Mouse (Mus musculus): ENCODE data around the gene Fam169a. TPM values are rescaled to one million over a fixed set of nuclear protein-coding genes. Genes with fewer than 3 reads are reported as not detected.
"Not testable (repeated sequence)": the region's sequence is repeated elsewhere in the genome, so short reads cannot be mapped to it uniquely, and the experiment has no call there.

Gene Fam169a
- polyA plus RNA-seq, 1 experiment from 2014 or later = 27.9 TPM

DNA sequence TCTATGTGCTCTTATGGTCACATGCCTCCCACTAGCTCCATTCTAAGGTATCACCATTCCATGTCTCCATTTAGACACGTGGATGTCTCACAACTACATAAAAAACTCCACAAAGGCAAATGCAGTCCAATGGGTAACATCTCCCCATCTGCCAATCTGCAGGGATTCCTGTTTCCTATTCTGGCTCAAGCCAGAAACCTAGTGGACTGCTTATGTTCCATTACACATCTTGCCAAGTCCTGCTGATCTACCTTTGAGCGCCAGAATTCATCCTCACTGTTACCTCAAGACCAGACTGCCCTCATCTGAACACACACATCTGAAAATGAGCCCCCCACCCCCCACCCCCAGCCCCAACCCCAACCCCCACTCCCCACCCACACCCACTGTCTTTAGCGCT lies 4.9 kb upstream of the Fam169a start:
- Histone ChIP-seq H3K9ac (no peak overlapping the region), H3K4me2 (no peak overlapping the region), H3K4me3 (no peak overlapping the region), H3K4me1 (replicated peaks) (0 out of 2 replicates have a peak, but pooled peaks cover 4% of the 10 kb centered on the region), H3K9me3 (no peaks in the 10 kb centered on the region), H3K27me3 (0 out of 2 replicates have a peak, but pooled peaks cover 2% of the 10 kb centered on the region), H3K36me3 (no peaks in the 10 kb centered on the region), H3K27ac (replicated peaks) (no peak overlapping the region)
- ATAC-seq (ENCODE audit: low FRiP score, low read depth) = no peak
- 94% methylated on average over 3 of the region's 3 CpGs for WGBS

DNA sequence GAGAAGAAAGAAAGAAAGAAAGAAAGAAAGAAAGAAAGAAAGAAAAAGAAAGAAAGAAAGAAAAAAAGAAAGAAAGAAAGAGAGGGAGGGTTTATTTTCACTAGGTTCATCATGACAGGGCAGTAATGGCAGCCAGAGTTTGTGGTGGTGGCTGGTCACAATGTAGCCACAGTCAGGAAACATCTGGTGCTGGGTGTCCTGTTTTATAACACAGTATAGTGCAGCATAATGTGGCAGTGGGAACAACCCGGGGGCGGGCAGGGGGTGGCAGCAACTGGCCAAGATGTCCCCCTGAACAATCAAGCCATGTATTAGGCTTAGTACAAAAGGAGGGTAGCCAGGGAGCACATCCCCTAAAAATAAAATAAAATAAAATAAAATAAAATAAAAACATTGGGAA lies 3.7 kb upstream of the Fam169a start:
- WGBS = 81% methylated on average over 2 of the region's 2 CpGs

DNA sequence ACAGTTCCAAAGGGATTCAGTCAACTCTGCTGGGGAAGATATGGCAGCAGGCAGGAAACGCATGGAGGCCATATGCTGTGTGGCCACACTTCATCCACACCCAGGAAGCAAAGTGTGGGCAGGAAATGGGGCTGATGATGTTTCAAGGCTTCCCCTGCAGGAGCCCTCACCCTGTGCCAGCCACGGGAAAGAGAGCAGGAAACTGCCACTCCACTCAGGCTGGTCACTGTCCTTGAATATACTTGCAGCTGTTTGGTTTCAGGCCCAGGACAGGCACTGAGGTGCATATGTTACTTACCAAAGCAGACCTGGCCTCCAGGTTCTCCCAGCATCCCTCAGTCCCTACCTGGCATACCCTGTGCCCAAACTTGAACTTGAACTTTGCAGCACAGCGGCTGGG lies 2.7 kb upstream of the Fam169a start:
- no peak overlapping the region for H3K9ac ChIP-seq
- ATAC-seq (ENCODE audit: low FRiP score, low read depth) = no peak
- WGBS = 65% methylated on average over 3 of the region's 3 CpGs
- 0 out of 2 replicates have a peak, but pooled peaks cover 4% of the 10 kb centered on the region for H3K4me1 ChIP-seq (replicated peaks)
- H3K4me3 ChIP-seq = no peak overlapping the region
- H3K36me3 ChIP-seq = no peaks in the 10 kb centered on the region
- H3K4me2 ChIP-seq = peak overlapping the region; percentile 19
- H3K27ac ChIP-seq (replicated peaks) = no peak overlapping the region
- H3K9me3 ChIP-seq = no peaks in the 10 kb centered on the region
- H3K27me3 ChIP-seq = 0 out of 2 replicates have a peak, but pooled peaks cover 6% of the 10 kb centered on the region

More for the DNA sequence above, 3.7 kb upstream of the Fam169a start:
- Histone ChIP-seq H3K4me1 (replicated peaks) (0 out of 2 replicates have a peak, but pooled peaks cover 4% of the 10 kb centered on the region), H3K4me3 (no peak overlapping the region), H3K4me2 (no peak overlapping the region), H3K27ac (replicated peaks) (no peak overlapping the region), H3K9me3 (no peaks in the 10 kb centered on the region), H3K9ac (no peak overlapping the region), H3K36me3 (no peaks in the 10 kb centered on the region), H3K27me3 (0 out of 2 replicates have a peak, but pooled peaks cover 6% of the 10 kb centered on the region)
- no peak for ATAC-seq (ENCODE audit: low FRiP score, low read depth)

DNA sequence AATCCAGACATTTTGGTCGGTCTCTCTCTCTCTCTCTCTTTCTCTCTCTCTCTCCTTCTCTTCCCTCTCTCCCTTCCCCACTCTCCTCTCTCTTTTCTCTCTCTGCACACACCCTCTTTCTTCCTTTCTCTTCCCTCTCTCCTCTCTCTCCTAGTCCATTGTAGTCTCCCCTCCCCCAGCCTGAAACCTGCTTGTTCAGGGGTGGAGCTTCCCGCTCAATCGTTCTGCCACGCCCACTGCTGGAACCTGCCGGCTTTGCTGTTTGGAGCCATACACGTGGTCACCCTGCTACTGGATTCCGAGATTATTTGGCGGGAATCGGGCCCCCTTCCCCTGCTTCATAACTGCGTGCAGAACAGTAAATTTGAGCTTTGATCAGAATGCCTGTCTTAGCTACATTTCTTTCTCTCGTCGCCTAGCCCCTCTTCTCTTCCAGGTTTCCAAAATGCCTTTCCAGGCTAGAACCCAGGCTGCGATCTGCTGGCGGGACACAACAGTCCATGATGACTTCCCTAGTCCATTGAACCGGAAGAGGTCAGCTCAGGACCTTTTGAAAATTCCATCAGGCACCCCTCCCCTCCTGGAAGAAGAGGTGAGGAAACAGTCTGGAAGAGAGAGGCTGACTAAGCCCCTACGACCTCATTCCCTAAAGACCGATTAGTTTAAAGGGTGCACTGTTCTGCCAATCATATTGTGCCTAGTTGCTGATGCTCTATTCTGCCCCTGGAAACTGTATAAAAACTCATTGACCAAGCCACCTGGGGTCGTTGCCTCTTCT lies 2.1 kb upstream of the Fam169a start:
- ATAC-seq (ENCODE audit: low FRiP score, low read depth) = peak; percentile 16; the same call in 1 of the 2 replicates
- not testable (repeated sequence) for H3K27me3 ChIP-seq; H3K27ac ChIP-seq (replicated peaks); H3K9me3 ChIP-seq; H3K9ac ChIP-seq; H3K4me1 ChIP-seq (replicated peaks); H3K4me3 ChIP-seq; H3K36me3 ChIP-seq
- peak overlapping the region; percentile 19 for H3K4me2 ChIP-seq
- 42% methylated on average over 18 of the region's 18 CpGs for WGBS

DNA sequence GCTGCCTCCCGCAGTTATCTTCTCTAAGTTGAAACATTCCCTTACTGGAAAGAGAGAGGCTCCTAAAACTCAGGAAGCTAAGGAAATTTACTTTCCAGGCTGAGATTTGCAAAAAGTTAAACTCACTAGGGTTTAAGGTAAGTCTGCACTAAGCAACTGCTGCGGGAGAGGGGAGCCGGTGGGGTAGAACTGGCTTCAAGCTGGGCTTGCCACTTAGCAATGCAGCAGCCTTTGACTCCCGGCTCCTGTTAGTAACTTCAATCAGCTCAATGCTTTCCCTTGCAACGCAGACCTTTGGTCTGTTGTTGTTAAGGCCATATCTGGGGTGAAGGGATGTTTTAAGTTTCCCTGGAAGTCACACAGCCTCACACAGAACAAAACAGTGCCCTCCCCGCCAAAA lies 605 bp downstream of the Fam169a start:
- H3K4me1 ChIP-seq (replicated peaks) = peaks cover 7% of the 10 kb centered on the region; the same call in 1 of the 2 replicates
- H3K4me2 ChIP-seq = no peak overlapping the region
- H3K36me3 ChIP-seq = no peaks in the 10 kb centered on the region
- H3K4me3 ChIP-seq = no peak overlapping the region
- 0 out of 2 replicates have a peak, but pooled peaks cover 9% of the 10 kb centered on the region for H3K27me3 ChIP-seq
- H3K27ac ChIP-seq (replicated peaks) = no peak overlapping the region
- no peak for ATAC-seq (ENCODE audit: low FRiP score, low read depth)
- 9% methylated on average over 6 of the region's 6 CpGs for WGBS
- no peak overlapping the region for H3K9ac ChIP-seq
- no peaks in the 10 kb centered on the region for H3K9me3 ChIP-seq

DNA sequence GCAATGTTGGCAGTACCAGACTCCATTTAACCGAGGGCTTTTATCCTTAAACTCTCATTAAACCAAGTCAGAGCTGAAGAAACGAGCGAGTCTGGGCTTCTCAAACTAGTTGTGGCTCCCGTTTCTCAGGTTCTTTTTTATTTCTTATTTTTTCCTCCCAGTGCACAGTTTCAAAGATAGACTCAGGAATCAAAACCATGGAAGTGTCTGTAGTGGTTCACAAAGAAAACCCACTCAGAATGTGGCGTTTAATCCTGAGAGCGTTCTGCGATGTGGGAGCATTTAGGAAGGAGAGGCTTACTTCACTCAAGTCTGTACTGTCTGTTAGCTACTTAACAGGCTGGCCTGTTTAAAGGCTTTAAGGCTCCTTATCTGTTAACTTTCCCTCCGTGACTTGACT lies 1.1 kb downstream of the Fam169a start:
- Histone ChIP-seq H3K36me3 (no peaks in the 10 kb centered on the region), H3K27ac (replicated peaks) (no peak overlapping the region), H3K4me1 (replicated peaks) (peaks cover 12% of the 10 kb centered on the region), H3K4me2 (no peak overlapping the region), H3K9ac (no peak overlapping the region), H3K27me3 (0 out of 2 replicates have a peak, but pooled peaks cover 9% of the 10 kb centered on the region), H3K4me3 (no peak overlapping the region), H3K9me3 (no peaks in the 10 kb centered on the region)
- ATAC-seq (ENCODE audit: low FRiP score, low read depth) = no peak
- 48% methylated on average over 8 of the region's 8 CpGs for WGBS

DNA sequence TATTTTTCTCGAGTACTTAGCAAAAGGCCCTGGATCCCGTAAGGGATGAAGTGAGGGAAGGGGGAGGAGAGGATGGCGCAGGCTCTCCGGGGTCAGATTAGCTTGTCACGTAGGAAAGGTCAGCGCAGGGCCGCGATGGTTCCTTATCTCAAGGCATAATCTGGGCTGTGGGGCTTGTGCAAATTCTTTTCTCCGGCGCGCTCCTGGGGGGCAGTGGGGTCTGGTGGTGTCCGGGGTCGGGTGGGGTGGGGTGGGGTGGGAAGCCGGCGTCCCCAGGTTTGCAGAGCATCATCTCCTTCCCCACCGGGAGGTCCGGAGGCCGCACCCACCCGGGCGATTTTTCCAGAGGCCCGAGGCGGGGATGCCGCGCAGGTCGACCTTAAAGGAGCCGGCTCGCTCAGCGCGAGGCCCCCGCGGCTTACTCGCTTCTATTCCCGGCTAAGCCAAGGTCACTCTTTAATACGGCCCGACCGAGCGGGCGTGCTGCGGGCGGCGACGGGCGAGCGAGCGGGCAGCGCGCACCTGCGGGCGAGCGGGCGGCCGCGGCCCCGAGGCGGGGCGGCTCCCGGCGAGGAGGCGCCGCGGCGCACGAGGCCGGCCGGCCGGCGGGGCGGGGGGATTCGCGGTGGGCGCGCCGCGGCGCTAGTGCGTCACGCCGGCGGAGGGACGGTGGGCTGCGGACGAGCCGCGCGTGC lies 4.0 kb downstream of the Fam169a start:
- ATAC-seq (ENCODE audit: low FRiP score, low read depth) = peak; percentile 81
- peak overlapping the region; percentile 96 for H3K27ac ChIP-seq (replicated peaks)
- peak overlapping the region; percentile 93 for H3K4me3 ChIP-seq
- 0 out of 2 replicates have a peak, but pooled peaks cover 9% of the 10 kb centered on the region for H3K27me3 ChIP-seq
- under 1% methylated on average over 71 of the region's 85 CpGs for WGBS
- peaks cover 10% of the 10 kb centered on the region for H3K4me1 ChIP-seq (replicated peaks)
- H3K9me3 ChIP-seq = no peaks in the 10 kb centered on the region
- H3K9ac ChIP-seq = peak overlapping the region; percentile 89
- H3K36me3 ChIP-seq = no peaks in the 10 kb centered on the region
- H3K4me2 ChIP-seq = peak overlapping the region; percentile 78

DNA sequence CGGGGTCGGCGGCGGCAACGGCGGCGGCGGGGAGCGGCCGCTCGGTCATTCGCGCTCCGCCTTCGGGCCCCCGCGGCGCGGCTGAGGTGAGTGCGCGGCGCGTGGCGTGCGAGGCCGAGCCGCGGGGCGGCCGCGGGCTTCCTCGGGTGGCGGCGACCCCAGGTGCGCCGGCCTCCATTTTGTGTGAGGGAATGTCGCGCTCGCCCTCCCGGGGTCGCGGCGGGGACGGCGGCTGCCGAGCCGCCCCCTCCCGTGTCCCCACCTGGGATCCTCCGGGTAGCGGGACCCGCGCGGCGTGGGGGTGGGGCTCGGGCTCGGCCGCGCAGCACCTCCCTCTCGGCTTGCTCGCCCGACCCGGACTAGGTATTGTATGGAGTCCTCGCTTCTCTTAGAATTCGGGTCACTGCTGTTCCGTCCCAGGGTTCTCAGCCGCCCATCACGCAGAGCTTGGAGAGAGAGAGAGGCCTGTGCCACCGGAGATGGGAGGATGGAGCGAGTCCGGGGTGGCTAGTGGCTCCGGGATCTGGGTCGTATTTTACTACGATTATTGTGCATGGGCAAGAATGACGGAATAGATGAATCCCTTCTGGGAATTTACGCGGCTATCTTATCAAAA lies 4.6 kb downstream of the Fam169a start:
- H3K36me3 ChIP-seq = no peaks in the 10 kb centered on the region

DNA sequence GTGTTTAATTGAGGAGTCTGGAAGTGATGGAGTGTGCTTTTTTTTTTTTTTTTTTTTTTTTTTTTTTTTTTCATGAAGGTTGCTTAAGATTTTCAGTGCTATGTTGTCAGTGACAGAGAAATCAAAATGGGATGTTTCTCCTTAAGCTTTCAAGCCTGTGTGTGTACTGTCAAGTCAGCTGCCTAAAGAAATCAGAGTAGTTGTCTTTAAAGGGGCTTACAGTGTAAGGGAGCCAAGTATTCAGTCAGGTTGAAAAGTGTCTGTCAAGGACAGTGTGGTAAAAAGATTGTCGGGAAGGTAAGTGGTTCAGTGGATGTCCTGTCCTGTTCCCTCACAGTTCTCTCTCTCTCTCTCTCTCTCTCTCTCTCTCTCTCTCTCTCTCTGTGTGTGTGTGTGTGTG lies 6.4 kb downstream of the Fam169a start:
- H3K4me1 ChIP-seq (replicated peaks) = peaks cover 10% of the 10 kb centered on the region
- H3K27ac ChIP-seq (replicated peaks) = no peak overlapping the region
- H3K9me3 ChIP-seq = no peaks in the 10 kb centered on the region
- H3K9ac ChIP-seq = peak overlapping the region; percentile 2; the same call in 1 of the 2 replicates
- 0 out of 2 replicates have a peak, but pooled peaks cover 3% of the 10 kb centered on the region for H3K27me3 ChIP-seq
- peak overlapping the region; percentile 93; the same call in 1 of the 2 replicates for H3K4me3 ChIP-seq
- H3K36me3 ChIP-seq = no peaks in the 10 kb centered on the region
- ATAC-seq (ENCODE audit: low FRiP score, low read depth) = no peak
- WGBS = 60% methylated on average over 1 of the region's 1 CpGs
- H3K4me2 ChIP-seq = 0 out of 2 replicates have a peak overlapping the region, but pooled peaks have one; percentile 78

More for the DNA sequence above, 4.6 kb downstream of the Fam169a start:
- Histone ChIP-seq H3K27ac (replicated peaks) (peak overlapping the region; percentile 96), H3K4me2 (peak overlapping the region; percentile 78), H3K27me3 (0 out of 2 replicates have a peak, but pooled peaks cover 9% of the 10 kb centered on the region), H3K4me3 (peak overlapping the region; percentile 93), H3K9ac (peak overlapping the region; percentile 89), H3K9me3 (no peaks in the 10 kb centered on the region), H3K4me1 (replicated peaks) (peaks cover 10% of the 10 kb centered on the region)
- peak; percentile 83 for ATAC-seq (ENCODE audit: low FRiP score, low read depth)
- under 1% methylated on average over 48 of the region's 76 CpGs for WGBS

DNA sequence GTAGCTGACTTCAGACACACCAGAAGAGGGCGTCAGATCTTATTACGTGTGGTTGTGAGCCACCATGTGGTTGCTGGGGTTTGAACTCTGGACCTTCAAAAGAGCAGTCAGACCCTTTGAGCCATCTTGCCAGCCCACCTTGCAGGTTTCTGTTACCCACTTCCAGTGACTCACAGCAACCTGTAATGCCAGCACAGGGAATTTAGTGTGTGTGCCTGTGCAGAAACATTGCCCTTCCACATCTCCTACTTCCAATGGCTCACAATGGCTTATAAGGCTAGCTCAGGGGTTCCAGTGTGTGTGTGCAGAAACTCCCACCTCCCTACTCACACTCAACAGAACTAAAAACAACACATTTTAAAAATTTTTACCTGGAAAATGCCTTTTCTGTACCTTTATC lies 10.5 kb downstream of the Fam169a start:
- Histone ChIP-seq H3K9me3 (no peaks in the 10 kb centered on the region), H3K27ac (replicated peaks) (no peak overlapping the region), H3K4me2 (no peak overlapping the region), H3K9ac (no peak overlapping the region), H3K36me3 (no peaks in the 10 kb centered on the region), H3K4me3 (no peak overlapping the region), H3K4me1 (replicated peaks) (peaks cover 8% of the 10 kb centered on the region), H3K27me3 (no peaks in the 10 kb centered on the region)
- ATAC-seq (ENCODE audit: low FRiP score, low read depth) = no peak
- 93% methylated on average over 2 of the region's 2 CpGs for WGBS

DNA sequence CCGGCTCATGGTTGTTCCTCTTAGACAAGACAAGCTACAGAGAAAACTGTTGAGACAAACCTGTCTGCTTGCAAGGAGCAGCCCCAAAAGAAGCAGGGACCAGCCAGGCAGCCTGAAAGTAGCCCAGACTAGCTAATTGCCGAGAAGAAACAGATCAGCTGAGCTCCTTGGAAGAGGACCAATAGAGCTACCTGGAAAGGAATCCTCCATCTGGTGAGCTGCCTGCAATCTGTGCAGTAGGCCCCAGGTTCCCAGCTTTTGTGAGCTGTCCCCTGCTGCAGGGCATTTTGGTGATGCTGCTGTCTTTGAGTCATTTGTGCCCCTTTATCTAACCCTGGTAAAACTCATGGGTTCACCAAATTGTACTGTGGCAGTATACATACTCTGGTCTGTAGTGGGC lies 13.1 kb downstream of the Fam169a start:
- Histone ChIP-seq H3K9me3 (no peaks in the 10 kb centered on the region), H3K4me3 (no peak overlapping the region), H3K4me2 (no peak overlapping the region), H3K27me3 (no peaks in the 10 kb centered on the region), H3K27ac (replicated peaks) (no peak overlapping the region), H3K4me1 (replicated peaks) (no peaks in the 10 kb centered on the region), H3K36me3 (no peaks in the 10 kb centered on the region), H3K9ac (no peak overlapping the region)
- ATAC-seq (ENCODE audit: low FRiP score, low read depth) = no peak
- WGBS = 87% methylated on average over 2 of the region's 2 CpGs

DNA sequence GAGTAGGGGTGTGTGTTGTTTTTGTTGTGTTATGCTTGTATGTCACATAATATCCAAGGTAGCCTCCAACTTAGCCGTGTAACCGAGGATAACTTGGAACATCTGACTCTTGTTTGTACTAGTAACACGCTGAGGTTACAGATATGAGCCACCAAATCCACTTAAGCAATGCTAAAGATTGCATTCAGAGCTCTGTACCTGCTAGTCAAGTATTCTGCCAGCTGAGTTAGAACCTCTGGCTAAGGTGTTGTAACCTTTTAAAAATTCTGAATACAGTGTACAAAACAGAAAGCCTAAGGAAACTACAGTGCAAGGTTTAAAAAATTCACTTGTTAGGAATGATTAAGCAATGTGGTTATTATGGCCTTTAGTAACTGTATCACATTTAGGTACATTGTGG lies 13.5 kb downstream of the Fam169a start:
- WGBS = 87% methylated on average over 3 of the region's 3 CpGs
- H3K9me3 ChIP-seq = no peaks in the 10 kb centered on the region
- no peak overlapping the region for H3K27ac ChIP-seq (replicated peaks)
- H3K9ac ChIP-seq = no peak overlapping the region
- no peak overlapping the region for H3K4me3 ChIP-seq
- no peaks in the 10 kb centered on the region for H3K27me3 ChIP-seq
- H3K4me2 ChIP-seq = no peak overlapping the region
- no peaks in the 10 kb centered on the region for H3K4me1 ChIP-seq (replicated peaks)
- H3K36me3 ChIP-seq = no peaks in the 10 kb centered on the region
- ATAC-seq (ENCODE audit: low FRiP score, low read depth) = no peak
